Mouse (Mus musculus) gastrocnemius, postnatal 25 days (tissue): Measurements from ENCODE around the gene Scn7a. TPM values are rescaled to one million over a fixed set of nuclear protein-coding genes. Genes with fewer than 3 reads are reported as not detected.

ENCODE experiments used
- total RNA-seq, 2 experiments: library from RNA; stranded (reverse); gene quantifications; 1 replicate in 1 of 2; 2 replicates in 1 of 2; pipeline ENCODE4 v1.2.3; 2021

The Scn7a gene
- total RNA-seq, 2 experiments from 2014 or later, result 1.9 to 3.0 TPM

Other genes starting within 250 kb of the Scn7a start
- not detected for gene Scn9a, start 150.0 kb downstream of the Scn7a start, total RNA-seq